20 mouse cellular contexts compared by ENCODE assay signal in genomic region chr17:83089856-83090692, GRCm38 (mm10).
DNase-seq lines count a peak whose midpoint lies in the region; ATAC-seq and TF ChIP-seq lines count a peak whose summit lies in the region.
"Had no signal": no experiment of that assay in that cellular context is flagged by ENCODE, and none has a peak within 500 bp of the region (broad histone marks: within the 10 kb centered on the region; RNA-seq: fewer than 3 reads in every experiment).

No protein-coding gene starts in this region.

- no peak overlapping the region for H3K4me2 ChIP-seq in stomach, postnatal 0 days (replicated peaks; ENCODE audit: low read depth)
- H3K4me2 ChIP-seq: embryonic facial prominence, embryonic 12.5 days; forebrain, embryonic 15.5 days; hindbrain, embryonic 13.5 days; limb, embryonic 12.5 days; midbrain, embryonic 12.5 days had no signal

- no peaks in the 10 kb centered on the region for H3K36me3 ChIP-seq in stomach, postnatal 0 days (ENCODE audit: control insufficient read depth, insufficient read depth, low read length)
- H3K36me3 ChIP-seq: embryonic facial prominence, embryonic 12.5 days; forebrain, embryonic 15.5 days; hindbrain, embryonic 13.5 days; limb, embryonic 12.5 days; midbrain, embryonic 12.5 days had no signal

- no peak overlapping the region for H3K9ac ChIP-seq in stomach, postnatal 0 days (ENCODE audit: low read length)
- H3K9ac ChIP-seq: embryonic facial prominence, embryonic 12.5 days; forebrain, embryonic 15.5 days; hindbrain, embryonic 13.5 days; limb, embryonic 12.5 days; midbrain, embryonic 12.5 days had no signal

- peak; percentile 52; the same call in 1 of the 2 replicates for ATAC-seq in stomach, postnatal 0 days (ENCODE audit: low FRiP score, low TSS enrichment)
- ATAC-seq: forebrain, embryonic 15.5 days; inflammation-experienced regulatory T-cells, adult 6 months; lung, postnatal 0 days had no signal

- no peak for TF ChIP-seq CTCF in stomach, postnatal 0 days (IDR thresholded peaks at IDR 0.05; ENCODE audit: low read depth)

- peak; percentile 32 to 47 for DNase-seq in cerebellum, postnatal 10 days
- DNase-seq in cerebellum, adult 8-10 months: no peak
- peak; percentile 38 for DNase-seq in heart, postnatal 4 days
- DNase-seq in heart, adult 9 months (ENCODE audit: low spot score in 2 of 2): no peak
- peak; percentile 55 for DNase-seq in fat pad, adult 2 months (ENCODE audit: extremely low read depth, low read depth, low spot score)
- no peak for DNase-seq in stomach, postnatal 0 days (ENCODE audit: low spot score)
- no peak for DNase-seq in lung, postnatal 14 days
- DNase-seq: adrenal gland, postnatal 25 days; cerebellum, adult 18-20 months; kidney, postnatal 36 days; right cerebral cortex, adult 18-20 months; thymus, postnatal 36 days had no signal

- no peaks in the 10 kb centered on the region for H3K4me1 ChIP-seq in stomach, postnatal 0 days (replicated peaks; ENCODE audit: control insufficient read depth, insufficient read depth)
- H3K4me1 ChIP-seq: embryonic facial prominence, embryonic 12.5 days; hindbrain, embryonic 13.5 days; limb, embryonic 12.5 days; midbrain, embryonic 12.5 days had no signal

- 42% methylated on average over 10 of the region's 10 CpGs for WGBS in stomach, postnatal 0 days

- no peaks in the 10 kb centered on the region for H3K27me3 ChIP-seq in stomach, postnatal 0 days (ENCODE audit: control insufficient read depth, insufficient read depth, low read length)
- H3K27me3 ChIP-seq: CH12.LX; forebrain, embryonic 15.5 days; hindbrain, embryonic 13.5 days had no signal

- H3K9me3 ChIP-seq in stomach, postnatal 0 days (ENCODE audit: control insufficient read depth, low read length): no peaks in the 10 kb centered on the region
- H3K9me3 ChIP-seq: embryonic facial prominence, embryonic 12.5 days; forebrain, embryonic 15.5 days; hindbrain, embryonic 13.5 days; limb, embryonic 12.5 days; midbrain, embryonic 12.5 days had no signal

- TF ChIP-seq EP300 in stomach, postnatal 0 days (optimal IDR thresholded peaks at IDR 0.05): no peak

- no peak overlapping the region for H3K4me3 ChIP-seq in stomach, postnatal 0 days (ENCODE audit: low read depth, low read length)
- H3K4me3 ChIP-seq: embryonic facial prominence, embryonic 12.5 days; forebrain, embryonic 15.5 days; hindbrain, embryonic 13.5 days; limb, embryonic 12.5 days; midbrain, embryonic 12.5 days had no signal

- no peak overlapping the region for H3K27ac ChIP-seq in stomach, postnatal 0 days (replicated peaks)
- H3K27ac ChIP-seq: embryonic facial prominence, embryonic 12.5 days; forebrain, embryonic 15.5 days; hindbrain, embryonic 13.5 days; limb, embryonic 12.5 days; midbrain, embryonic 12.5 days had no signal

Comparison
In these comparisons a context has a peak if more than half of its experiments do, and no peak if none do; other contexts are left out.
1. DNase-seq: peak in cerebellum, postnatal 10 days (2 of 2), heart, postnatal 4 days (single experiment) and fat pad, adult 2 months (single experiment); none in cerebellum, adult 8-10 months (single experiment), heart, adult 9 months (0 of 2), stomach, postnatal 0 days (single experiment) and lung, postnatal 14 days (single experiment).